ENCODE assay signal across 12 mouse cellular contexts in genomic region chr5:137028561-137029272, GRCm38 (mm10). TPM values are rescaled to one million over a fixed set of nuclear protein-coding genes. Genes with fewer than 3 reads are reported as not detected.
DNase-seq lines count a peak whose midpoint lies in the region; ATAC-seq lines count a peak whose summit lies in the region.
"Had no signal": no experiment of that assay in that cellular context is flagged by ENCODE, and none has a peak within 500 bp of the region (broad histone marks: within the 10 kb centered on the region; RNA-seq: fewer than 3 reads in every experiment).

No protein-coding gene starts in this region.

- H3K27ac ChIP-seq in heart, embryonic 12.5 days (ENCODE audit: poor library complexity, severe bottlenecking) = no peak overlapping the region
- no peak overlapping the region for H3K27ac ChIP-seq in embryonic facial prominence, embryonic 14.5 days (replicated peaks; ENCODE audit: low read depth, low read length)
- H3K27ac ChIP-seq in limb, embryonic 12.5 days = no peak overlapping the region
- H3K27ac ChIP-seq: liver, embryonic 14.5 days had no signal

- no peak overlapping the region for H3K4me3 ChIP-seq in heart, embryonic 12.5 days
- H3K4me3 ChIP-seq in embryonic facial prominence, embryonic 14.5 days (ENCODE audit: low read depth, low read length) = peak overlapping the region; percentile 34; the same call in 1 of the 2 replicates
- H3K4me3 ChIP-seq in limb, embryonic 12.5 days (replicated peaks) = 0 out of 2 replicates have a peak overlapping the region, but pooled peaks have one; percentile 3

- DNase-seq in heart, postnatal 36 days = no peak
- peak; percentile 18 for DNase-seq in CD4-positive helper T cell, adult 2 months (ENCODE audit: low read depth, low spot score)
- DNase-seq in embryonic facial prominence, embryonic 14.5 days (ENCODE audit: low spot score) = no peak
- DNase-seq in urinary bladder, postnatal 36 days (ENCODE audit: low spot score in 2 of 2) = no peak
- no peak for DNase-seq in frontal cortex, postnatal 25 days (ENCODE audit: low spot score in 2 of 2)
- DNase-seq in c-Kit-positive CD71-positive TER-119-positive erythroid progenitor cells, embryonic 14.5 days (ENCODE audit: low spot score) = no peak
- DNase-seq: cerebellum, adult 9-11 months; gastrocnemius, postnatal 14 days; kidney, postnatal 10 days had no signal

- H3K4me2 ChIP-seq in heart, embryonic 12.5 days = peak overlapping the region; percentile 72
- no peak overlapping the region; the same call in 1 of the 2 replicates for H3K4me2 ChIP-seq in embryonic facial prominence, embryonic 14.5 days (ENCODE audit: low read depth, low read length)
- no peak overlapping the region for H3K4me2 ChIP-seq in limb, embryonic 12.5 days

- no peaks in the 10 kb centered on the region for H3K36me3 ChIP-seq in heart, embryonic 12.5 days
- no peaks in the 10 kb centered on the region for H3K36me3 ChIP-seq in embryonic facial prominence, embryonic 14.5 days (ENCODE audit: control insufficient read depth, insufficient read depth, low read length)
- H3K36me3 ChIP-seq in limb, embryonic 12.5 days = no peaks in the 10 kb centered on the region

- intact Hi-C loops in heart, postnatal 36 days (cut with DNase I) = no loop called here

- ATAC-seq in heart, embryonic 12.5 days (ENCODE audit: insufficient number of reproducible peaks, low FRiP score) = no peak
- ATAC-seq in embryonic facial prominence, embryonic 14.5 days (ENCODE audit: low read depth) = no peak
- no peak for ATAC-seq in limb, embryonic 12.5 days (ENCODE audit: insufficient number of reproducible peaks, insufficient read depth, low FRiP score, low TSS enrichment, low read depth)

- H3K9me3 ChIP-seq in heart, embryonic 12.5 days (replicated peaks) = no peaks in the 10 kb centered on the region
- no peaks in the 10 kb centered on the region for H3K9me3 ChIP-seq in embryonic facial prominence, embryonic 14.5 days (ENCODE audit: control insufficient read depth, low read length)
- no peaks in the 10 kb centered on the region for H3K9me3 ChIP-seq in limb, embryonic 12.5 days

- peaks cover 85% of the 10 kb centered on the region for H3K27me3 ChIP-seq in heart, embryonic 12.5 days (replicated peaks)
- peaks cover 83% of the 10 kb centered on the region for H3K27me3 ChIP-seq in embryonic facial prominence, embryonic 14.5 days (replicated peaks; ENCODE audit: control insufficient read depth, insufficient read depth, low read length)
- peaks cover 99% of the 10 kb centered on the region for H3K27me3 ChIP-seq in limb, embryonic 12.5 days

- H3K9ac ChIP-seq in heart, embryonic 12.5 days = no peak overlapping the region
- no peak overlapping the region for H3K9ac ChIP-seq in embryonic facial prominence, embryonic 14.5 days (ENCODE audit: low read depth, low read length)
- H3K9ac ChIP-seq in limb, embryonic 12.5 days (replicated peaks) = no peak overlapping the region
- H3K9ac ChIP-seq: liver, embryonic 14.5 days had no signal

- peaks cover 35% of the 10 kb centered on the region for H3K4me1 ChIP-seq in heart, embryonic 12.5 days (replicated peaks)
- H3K4me1 ChIP-seq in embryonic facial prominence, embryonic 14.5 days (ENCODE audit: control insufficient read depth, insufficient read depth, low read length) = peaks cover 15% of the 10 kb centered on the region
- peaks cover 39% of the 10 kb centered on the region for H3K4me1 ChIP-seq in limb, embryonic 12.5 days (replicated peaks)

- 2% methylated on average over 28 of the region's 29 CpGs for WGBS in heart, embryonic 12.5 days
- 5% methylated on average over 22 of the region's 29 CpGs for WGBS in embryonic facial prominence, embryonic 14.5 days
- 5% methylated on average over 29 of the region's 29 CpGs for WGBS in limb, embryonic 12.5 days

RNA-seq across cellular contexts. Expression of gene Vgf, which starts 2.5 kb away (rescaled TPM):
- 0.12 TPM in 1 of 2 replicates, not detected in the other for polyA plus RNA-seq in heart, embryonic 12.5 days (2016; fragmentation: Nextera tagmentation; extraction: Ambion mirVana)
- under 1 TPM in 1 of 2 experiments, not detected in 1; 0.11 TPM for total RNA-seq in heart, postnatal 36 days (2021)
- polyA plus RNA-seq in embryonic facial prominence, embryonic 14.5 days (2014; fragmentation: Nextera tagmentation; extraction: Ambion mirVana) = 0.92 and 1.3 TPM in 2 replicates
- 0.09 and 0.25 TPM in 2 replicates for polyA plus RNA-seq in limb, embryonic 12.5 days (2016; fragmentation: Nextera tagmentation; extraction: Ambion mirVana)
- total RNA-seq: gastrocnemius, postnatal 14 days had no signal

RNA-seq across cellular contexts. Expression of gene Ap1s1, which starts 17.2 kb away (rescaled TPM):
- polyA plus RNA-seq in heart, embryonic 12.5 days (2016; fragmentation: Nextera tagmentation; extraction: Ambion mirVana) = 143 and 145 TPM in 2 replicates
- total RNA-seq in heart, postnatal 36 days (2021) = 10 to 100 TPM; 38.8 to 41.3 TPM
- 136 and 151 TPM in 2 replicates for polyA plus RNA-seq in embryonic facial prominence, embryonic 14.5 days (2014; fragmentation: Nextera tagmentation; extraction: Ambion mirVana)
- polyA plus RNA-seq in limb, embryonic 12.5 days (2016; fragmentation: Nextera tagmentation; extraction: Ambion mirVana) = 150 and 153 TPM in 2 replicates

RNA-seq across cellular contexts. Expression of gene Znhit1, which starts 40.9 kb away (rescaled TPM):
- polyA plus RNA-seq in heart, embryonic 12.5 days (2016; fragmentation: Nextera tagmentation; extraction: Ambion mirVana) = 74.4 and 78.1 TPM in 2 replicates
- total RNA-seq in heart, postnatal 36 days (2021) = 10 to 100 TPM; 58.2 to 67.8 TPM
- polyA plus RNA-seq in embryonic facial prominence, embryonic 14.5 days (2014; fragmentation: Nextera tagmentation; extraction: Ambion mirVana) = 76.6 and 85.8 TPM in 2 replicates
- polyA plus RNA-seq in limb, embryonic 12.5 days (2016; fragmentation: Nextera tagmentation; extraction: Ambion mirVana) = 109 and 116 TPM in 2 replicates

RNA-seq across cellular contexts. Expression of gene Plod3, which starts 41.9 kb away (rescaled TPM):
- 42.7 and 48.6 TPM in 2 replicates for polyA plus RNA-seq in heart, embryonic 12.5 days (2016; fragmentation: Nextera tagmentation; extraction: Ambion mirVana)
- total RNA-seq in heart, postnatal 36 days (2021) = 10 to 100 TPM; 36.9 to 45.6 TPM
- 51.1 and 62.2 TPM in 2 replicates for polyA plus RNA-seq in embryonic facial prominence, embryonic 14.5 days (2014; fragmentation: Nextera tagmentation; extraction: Ambion mirVana)
- 39.5 and 42.3 TPM in 2 replicates for polyA plus RNA-seq in limb, embryonic 12.5 days (2016; fragmentation: Nextera tagmentation; extraction: Ambion mirVana)

RNA-seq across cellular contexts. Expression of gene Serpine1, which starts 43.4 kb away (rescaled TPM):
- polyA plus RNA-seq in heart, embryonic 12.5 days (2016; fragmentation: Nextera tagmentation; extraction: Ambion mirVana) = 0.69 and 0.70 TPM in 2 replicates
- 10 to 100 TPM; 28.1 to 42.8 TPM for total RNA-seq in heart, postnatal 36 days (2021)
- polyA plus RNA-seq in embryonic facial prominence, embryonic 14.5 days (2014; fragmentation: Nextera tagmentation; extraction: Ambion mirVana) = 0.50 and 0.63 TPM in 2 replicates
- 0.38 and 0.44 TPM in 2 replicates for polyA plus RNA-seq in limb, embryonic 12.5 days (2016; fragmentation: Nextera tagmentation; extraction: Ambion mirVana)
